Mouse (Mus musculus) megakaryocyte progenitor cell, adult 5-6 weeks (primary cell): ENCODE data around the gene Tpcn1. TPM values are rescaled to one million over a fixed set of nuclear protein-coding genes. Genes with fewer than 3 reads are reported as not detected.
"Not testable (repeated sequence)": the region's sequence is repeated elsewhere in the genome, so short reads cannot be mapped to it uniquely, and the experiment has no call there.

Source experiments
- ATAC-seq: replicated peaks from 2 replicates; pipeline ENCODE4 v1.8.0; 2016; ENCODE audit warnings: mild to moderate bottlenecking, moderate TSS enrichment, inconsistent platforms; ENCODE audit not compliant: poor library complexity
- total RNA-seq, 2 experiments: library from RNA; stranded (forward) in 1 of 2; stranded (reverse) in 1 of 2; fragments of 157-497, 149-512 nt in 1 of 2; fragments of 200-1000 nt in 1 of 2; gene quantifications; 2 replicates each; pipeline versions ENCODE4 v1.2.3 to v1.2.4; 2015 to 2017

Gene Tpcn1
- total RNA-seq, 2 experiments from 2014 or later, result 17.7 to 37.0 TPM

DNA sequence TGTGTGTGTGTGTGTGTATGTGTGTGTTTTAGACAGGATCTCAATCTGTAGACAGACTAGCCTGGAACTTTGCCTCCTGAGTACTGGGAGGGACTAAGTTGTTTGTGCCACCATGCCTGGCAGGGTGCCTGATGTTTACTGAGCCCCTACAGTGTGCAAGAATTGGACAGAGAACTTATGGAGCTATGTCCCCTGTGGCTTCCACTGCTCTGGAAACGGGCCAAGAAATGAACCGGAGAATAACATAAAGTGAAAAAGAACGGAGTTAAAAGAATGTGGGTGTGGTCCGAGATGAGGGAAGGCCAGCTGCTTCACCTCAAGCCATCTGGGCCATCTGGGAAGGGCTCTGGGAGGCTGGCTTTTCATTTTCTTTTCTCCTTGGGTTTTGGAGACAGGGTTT, 73.7 kb downstream of the Tpcn1 start:
- ATAC-seq, result no peak

DNA sequence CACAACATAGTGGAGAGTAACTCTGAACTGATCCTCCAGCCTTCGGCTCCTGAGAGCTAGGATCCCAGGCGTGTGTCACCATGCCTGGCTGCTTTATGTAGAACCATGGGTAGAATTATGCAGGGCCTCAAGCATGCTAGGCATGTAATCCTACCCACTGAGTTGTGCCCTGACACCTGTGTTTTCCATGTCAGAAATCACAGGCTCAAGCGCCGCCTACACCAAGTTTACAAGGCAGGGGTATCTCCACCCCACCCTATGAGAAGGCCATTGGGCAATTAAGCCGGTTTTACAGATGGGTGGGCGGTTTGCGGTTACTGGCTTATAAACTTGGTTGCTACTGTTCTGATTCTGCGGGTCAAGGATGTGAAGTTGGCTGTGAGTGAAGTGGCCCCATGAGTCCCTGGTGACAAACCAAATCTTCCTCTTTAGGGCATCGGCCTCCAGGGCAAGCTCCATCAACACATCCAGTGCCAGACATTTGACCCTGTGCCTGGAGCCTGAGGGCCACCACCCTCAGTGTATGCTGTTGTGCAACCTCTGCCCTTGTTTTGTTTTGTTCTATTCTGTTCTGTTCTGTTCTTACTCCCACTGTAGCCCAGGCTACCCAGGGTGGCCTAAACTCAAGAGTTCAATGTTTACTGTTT, 74.3 kb downstream of the Tpcn1 start:
- ATAC-seq, result no peak

DNA sequence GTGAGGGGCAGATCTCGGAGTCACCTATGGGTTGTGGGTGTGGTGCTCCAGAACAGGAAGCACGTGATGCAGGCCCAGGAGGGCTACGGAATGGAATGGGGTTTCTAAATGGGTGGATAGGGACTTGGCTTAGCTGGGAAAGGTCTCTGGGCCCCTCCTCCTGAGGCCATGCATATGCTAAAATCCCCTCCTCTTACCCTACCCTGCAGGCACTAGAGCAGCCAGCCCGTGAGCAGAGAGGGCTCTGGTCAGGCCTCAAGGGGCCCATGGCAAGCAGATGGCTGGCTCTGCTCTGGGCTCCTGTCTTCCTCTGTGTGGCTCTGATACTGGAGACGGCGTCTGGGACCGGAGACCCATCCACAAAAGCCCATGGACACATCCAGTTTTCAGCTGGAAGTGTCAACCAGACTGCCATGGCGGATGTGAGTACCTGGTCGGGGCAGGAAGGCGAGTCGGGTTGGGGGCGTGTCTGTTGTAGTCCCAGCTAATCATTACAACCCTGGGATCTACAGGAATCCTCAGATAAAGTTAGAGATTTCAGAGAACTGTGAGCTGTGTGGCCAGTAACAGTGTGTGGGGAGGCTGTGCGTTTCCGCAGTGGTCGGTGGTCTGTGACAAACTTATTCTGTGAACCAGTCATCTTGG, 75.4 kb downstream of the Tpcn1 start:
- ATAC-seq, result no peak

DNA sequence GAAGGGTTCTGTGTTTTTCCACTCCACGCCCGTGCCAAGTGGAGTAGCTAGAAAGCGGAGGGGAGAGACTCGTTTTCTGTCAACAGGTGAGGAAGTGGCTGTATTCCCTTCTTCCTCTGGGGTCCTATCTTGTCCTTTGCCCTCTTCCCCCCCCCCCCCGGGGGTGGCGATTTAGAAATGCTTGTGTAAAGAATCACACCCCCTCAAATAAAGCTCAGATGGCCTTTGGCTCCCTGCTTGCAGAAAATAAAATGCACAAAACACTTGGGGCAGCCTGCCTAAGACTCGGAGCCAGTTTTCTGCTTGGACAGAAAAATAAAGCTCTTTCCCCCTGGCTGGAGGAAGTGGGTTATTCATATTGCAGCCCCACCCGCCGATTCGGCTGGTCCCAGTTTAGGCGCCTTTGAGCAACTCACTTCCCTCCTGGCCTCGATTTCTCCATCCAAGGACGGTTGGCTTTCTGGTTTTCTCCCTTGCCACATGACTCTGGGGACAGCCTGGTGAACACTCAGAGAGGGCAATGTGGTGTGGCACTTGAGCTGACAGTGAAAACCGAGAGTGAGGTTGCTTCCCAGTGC, 76.7 kb downstream of the Tpcn1 start:
- ATAC-seq, result peak; percentile 41

DNA sequence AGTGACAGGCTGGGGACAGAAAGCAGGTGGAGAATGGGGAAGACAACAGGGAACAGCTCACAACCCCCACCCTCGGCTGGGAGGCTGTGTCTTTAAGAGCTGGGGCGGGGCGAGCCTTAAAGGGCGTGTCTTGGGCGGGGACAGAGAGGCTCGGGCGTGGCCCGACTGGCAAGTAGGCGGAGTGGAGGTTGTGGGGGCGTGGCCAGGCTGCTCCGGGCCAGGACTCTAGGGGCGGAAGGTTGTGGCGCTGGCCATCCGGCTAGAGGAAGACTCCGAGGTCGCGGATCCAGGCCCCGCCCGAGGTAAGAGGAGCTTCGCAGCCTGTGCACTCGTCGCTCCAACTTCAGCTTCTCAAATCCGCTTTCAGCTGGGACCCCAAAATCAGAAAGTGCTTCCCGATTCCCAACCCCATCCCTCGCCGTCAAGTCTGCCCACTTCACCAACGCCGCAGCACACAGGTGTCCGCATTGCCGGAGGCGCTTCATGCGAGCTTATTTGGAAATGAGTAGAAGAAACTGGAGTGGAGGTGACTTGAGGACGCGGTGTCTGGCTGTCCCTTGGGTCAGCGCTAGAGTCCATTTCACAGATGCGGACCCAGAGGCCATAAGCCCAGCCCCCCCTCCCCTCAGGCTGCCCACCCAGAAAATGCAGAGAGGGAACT, 77.4 kb downstream of the Tpcn1 start, which contains the start of gene Slc8b1:
Slc8b1 (plus strand) TSS at position 187 of the 661 bp plus-strand sequence.
- ATAC-seq, result peak; percentile 95

DNA sequence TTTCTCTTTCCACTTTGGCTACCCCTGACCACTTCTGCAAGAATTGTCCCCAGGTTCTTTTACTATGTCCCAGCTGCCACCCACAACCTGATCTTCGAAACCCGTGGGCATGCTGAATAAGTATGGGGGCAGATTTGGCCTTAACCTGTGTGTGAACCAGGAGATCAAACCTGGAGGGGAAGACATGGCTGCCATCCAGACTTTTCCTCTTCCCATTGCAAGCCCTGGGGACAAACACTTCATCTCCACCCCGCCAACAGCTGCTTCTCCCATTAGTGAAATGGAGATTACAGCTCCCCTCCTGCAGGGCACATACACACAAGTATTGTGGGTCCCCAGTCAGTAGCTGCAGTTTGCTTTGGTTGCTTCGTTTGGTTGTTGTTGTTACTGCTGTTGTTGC, 81.2 kb downstream of the Tpcn1 start:
- no peak for ATAC-seq

DNA sequence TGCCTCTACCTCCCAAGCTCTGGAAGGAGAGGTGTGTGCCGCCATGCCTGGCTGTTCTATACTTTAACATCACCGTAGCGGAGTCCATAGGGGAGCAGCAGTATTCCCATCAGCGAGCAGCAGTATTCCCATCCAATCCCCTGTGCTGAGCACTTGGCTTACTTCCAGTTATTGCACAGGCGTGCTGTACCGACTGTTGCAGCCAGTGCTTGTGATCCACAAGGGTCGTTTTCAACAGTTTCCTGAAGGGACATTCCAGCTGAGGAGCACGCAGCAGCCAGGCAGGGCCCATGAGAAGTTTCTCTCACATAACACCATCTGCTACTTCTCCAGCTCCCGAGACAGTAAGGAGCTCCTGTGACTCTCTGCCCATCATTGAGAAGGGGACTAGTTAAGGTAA, 82.0 kb downstream of the Tpcn1 start:
- no peak for ATAC-seq

DNA sequence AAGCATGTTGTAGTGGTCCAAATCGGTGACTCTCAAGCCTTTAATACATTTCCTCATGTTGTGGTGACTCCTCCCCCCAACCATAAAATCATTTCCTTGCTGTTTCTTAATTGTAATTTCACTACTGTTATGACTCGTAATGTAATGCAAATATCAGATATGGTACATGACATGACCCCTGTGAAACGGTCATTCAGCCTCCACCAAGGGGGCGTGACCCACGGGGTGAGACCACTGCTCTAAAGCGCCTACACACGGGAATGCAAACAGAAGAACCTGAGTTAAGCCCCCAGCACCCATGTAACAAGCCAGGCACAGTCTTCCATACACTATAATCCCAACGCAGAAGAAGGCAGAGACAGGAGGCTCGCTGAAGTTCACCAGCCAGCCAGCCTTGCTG, 82.7 kb downstream of the Tpcn1 start:
- ATAC-seq, result no peak

DNA sequence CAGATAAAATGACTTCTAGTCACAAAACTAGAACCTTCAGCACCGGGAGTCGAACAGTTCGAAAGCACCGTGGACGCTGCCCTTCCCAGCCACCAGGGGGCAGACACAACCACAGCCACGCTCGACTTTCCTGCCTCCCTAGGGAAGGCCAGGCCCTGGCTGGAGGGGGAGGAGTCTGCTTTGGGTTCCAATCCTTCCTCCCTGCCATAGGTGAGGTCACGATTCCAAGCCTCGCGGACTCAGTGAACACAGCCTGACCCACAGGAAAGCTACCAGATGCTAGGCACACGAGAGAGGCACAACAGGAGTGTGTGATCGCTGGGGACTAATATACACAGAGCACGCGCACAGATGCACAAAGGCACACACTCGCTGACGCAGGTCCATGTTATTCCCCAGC, 83.1 kb downstream of the Tpcn1 start:
- ATAC-seq, result peak; percentile 90

DNA sequence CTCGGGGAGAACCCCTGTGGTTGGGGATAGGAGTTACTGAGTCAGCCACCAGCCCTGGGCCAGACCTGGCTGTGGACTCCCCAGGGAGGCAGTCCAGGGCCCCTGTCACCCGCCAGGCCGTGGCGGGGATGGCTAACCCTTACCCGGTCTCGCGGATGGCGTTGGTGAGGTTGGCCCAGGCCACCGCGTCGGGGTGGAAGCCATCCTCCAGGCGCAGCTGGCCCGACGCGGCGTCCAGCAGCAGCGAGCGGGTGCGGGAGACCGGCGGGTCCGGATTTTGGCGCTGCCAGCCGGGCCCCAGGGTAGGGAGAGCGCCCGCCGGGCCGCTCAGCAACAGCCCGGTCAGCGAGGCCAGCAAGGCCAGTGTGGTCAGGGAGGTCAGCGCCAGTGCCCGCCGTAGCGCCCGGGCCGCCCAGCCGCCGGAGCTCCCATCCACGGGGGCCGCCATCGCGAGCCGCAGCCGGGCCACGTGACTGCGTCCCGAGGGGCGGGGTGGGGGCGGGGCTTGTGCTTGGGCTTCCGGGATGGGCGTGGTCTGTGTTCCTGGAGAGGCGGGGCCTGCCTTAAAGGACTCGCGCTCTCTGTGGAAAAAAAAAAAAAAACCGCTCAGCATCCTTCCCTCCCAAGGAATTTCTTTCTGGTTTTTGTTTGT, 85.2 kb downstream of the Tpcn1 start, which contains the start of gene Plbd2:
Plbd2 (minus strand) TSS at position 482 of the 652 bp plus-strand sequence.
- ATAC-seq, result peak; percentile 70

DNA sequence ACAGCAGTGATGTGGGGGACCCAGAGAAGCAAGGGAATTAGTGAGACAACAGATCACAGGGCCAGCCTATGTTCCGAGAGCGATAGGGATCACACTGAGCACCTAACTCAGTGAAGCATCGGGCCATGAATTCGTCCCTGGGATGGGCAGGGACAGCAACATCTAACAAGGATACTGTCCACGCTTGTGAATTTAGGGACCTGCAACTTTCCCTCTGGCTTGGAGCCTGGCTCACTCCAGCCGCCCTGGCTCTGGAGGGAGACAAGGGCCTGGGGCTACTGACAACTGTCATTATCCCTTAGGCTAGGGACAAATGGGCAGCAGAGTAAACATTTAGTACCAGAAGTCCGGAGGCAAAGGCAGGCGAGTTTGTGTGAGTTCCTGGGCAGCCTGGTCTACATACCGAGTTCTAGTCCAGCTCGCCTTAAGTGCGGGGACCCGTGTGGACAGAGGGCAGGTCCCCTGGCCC, 85.8 kb downstream of the Tpcn1 start:
- peak; percentile 7; the same call in 1 of the 2 replicates for ATAC-seq

DNA sequence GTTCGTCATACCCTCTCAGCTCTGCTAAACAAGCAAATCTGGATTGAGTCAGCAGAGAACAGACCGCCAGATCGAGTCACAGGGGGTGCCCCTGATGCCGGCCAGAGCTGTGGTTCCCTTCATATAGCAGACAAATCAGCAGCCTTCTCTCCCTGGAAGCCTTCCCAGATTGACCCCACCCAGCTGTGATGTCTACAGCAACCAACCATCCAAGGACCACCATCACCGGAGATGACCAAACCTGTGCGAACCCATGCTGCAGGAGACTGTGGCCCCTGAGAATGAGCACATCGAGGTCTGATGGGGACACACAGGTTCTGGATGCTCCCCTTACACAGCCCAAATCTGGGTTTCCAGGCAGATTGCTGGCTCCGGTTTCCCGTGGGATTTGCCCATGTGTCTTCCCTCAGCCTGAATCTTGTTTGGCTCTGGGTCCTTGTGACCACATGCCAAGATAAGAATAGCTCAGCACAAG, 86.3 kb downstream of the Tpcn1 start:
- no peak for ATAC-seq

DNA sequence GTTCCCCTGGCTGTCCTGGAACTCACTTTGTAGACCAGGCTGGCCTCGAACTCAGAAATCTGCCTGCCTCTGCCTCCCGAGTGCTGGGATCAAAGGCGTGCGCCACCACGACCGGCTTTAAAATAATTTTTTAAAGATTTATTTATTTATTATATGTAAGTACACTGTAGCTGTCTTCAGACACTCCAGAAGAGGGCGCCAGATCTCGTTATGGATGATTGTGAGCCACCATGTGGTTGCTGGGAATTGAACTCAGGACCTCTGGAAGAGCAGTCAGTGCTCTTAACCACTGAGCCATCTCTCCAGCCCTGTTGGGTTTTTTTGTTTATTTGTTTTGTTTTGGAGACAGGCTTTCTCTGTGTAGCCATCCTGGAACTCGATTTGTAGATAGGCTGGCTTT, 87.9 kb downstream of the Tpcn1 start:
- not testable (repeated sequence) for ATAC-seq

DNA sequence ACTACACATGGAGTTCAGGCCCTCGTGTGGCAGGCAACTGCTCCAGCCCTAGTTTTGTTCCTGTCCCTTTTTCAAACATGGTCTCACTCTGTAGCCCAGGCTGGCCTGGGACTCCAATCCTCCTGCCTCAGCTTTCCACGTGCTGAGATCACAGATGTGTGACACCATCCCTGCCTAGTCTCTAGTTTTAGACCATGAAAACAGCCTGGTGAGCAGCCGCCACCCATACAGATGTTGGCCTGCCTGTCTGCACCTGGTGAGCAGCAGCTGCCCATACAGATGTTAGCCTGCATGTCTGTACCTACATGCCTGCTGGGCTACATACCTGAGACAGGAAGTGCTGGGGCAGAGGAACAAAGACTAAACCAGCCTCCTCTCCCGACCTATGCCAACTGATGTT, 89.3 kb downstream of the Tpcn1 start:
- ATAC-seq, result no peak

DNA sequence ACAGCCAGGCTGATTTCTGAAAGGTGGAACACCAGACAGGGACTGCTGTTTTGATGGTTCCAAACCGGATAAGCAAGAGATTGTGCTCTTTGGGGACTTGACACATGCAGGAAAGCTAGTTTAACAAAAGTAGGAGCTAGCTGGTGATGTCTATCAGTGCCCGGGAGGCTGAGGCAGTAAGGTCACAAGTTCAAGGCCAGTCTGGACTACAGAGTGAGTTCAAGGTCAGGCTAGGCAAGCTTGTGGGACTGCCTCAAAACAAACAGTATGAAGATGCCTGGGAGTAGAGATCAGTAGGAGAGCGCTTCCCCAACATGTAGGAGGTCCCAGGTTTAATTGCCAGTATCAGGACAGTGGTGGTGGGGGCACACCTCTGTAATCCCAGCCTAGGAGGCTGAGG, 91.4 kb downstream of the Tpcn1 start:
- ATAC-seq, result no peak

DNA sequence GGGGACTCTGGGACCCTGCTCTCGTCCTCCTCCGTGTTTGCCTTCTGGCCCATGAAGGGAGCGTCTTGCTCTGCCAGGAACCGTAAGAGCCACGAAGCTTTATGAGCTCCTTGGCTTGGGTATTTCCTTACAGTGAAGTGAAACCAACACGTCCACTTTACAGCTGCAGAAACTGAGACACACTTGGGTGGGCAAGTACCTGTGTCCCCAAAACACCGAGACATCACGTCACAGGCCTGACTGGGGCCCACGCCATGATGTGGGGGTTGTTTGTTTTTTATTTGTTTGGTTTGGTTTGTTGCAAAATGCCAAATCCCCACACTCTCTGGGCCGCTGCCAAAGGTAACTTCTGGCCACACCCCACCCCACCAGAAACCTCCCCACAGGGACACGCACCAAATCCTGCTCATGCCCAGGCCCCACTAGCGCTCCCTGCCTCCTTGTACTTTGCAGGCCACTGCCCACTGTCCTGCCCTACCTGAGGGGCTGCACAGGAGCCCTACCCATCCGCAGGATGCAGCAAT, 92.7 kb downstream of the Tpcn1 start:
- no peak for ATAC-seq

DNA sequence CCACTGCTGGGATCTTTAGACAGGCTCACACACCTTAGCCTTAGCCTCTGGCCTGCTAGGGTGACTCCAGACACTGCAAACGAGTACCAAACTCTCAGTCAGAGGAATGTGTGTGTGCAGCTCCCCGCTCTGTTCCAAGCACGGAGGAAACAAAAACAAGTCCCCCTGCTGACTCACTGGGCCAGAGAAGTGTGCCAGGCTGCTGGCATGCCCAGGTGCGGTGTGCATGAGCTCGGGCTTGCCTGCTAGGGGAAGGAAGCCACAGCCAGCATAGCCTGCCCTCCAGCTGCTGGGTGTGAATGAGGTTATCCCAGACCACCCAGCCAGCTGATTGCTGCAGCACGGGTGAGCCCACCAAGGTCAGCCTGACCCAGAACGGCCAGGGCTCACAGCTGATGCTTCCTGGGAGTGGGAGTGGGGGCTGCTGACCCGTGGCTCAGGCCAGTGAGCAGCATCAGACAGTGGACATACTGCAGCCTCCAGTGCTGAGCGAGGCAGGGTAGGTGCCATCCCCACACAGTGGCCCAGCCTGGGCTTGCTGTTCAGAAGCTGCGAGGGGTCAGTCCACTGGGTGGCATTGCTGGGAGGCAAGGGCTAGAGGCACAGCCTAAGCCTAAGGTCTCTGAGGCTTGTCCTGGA, 93.3 kb downstream of the Tpcn1 start:
- ATAC-seq, result no peak

DNA sequence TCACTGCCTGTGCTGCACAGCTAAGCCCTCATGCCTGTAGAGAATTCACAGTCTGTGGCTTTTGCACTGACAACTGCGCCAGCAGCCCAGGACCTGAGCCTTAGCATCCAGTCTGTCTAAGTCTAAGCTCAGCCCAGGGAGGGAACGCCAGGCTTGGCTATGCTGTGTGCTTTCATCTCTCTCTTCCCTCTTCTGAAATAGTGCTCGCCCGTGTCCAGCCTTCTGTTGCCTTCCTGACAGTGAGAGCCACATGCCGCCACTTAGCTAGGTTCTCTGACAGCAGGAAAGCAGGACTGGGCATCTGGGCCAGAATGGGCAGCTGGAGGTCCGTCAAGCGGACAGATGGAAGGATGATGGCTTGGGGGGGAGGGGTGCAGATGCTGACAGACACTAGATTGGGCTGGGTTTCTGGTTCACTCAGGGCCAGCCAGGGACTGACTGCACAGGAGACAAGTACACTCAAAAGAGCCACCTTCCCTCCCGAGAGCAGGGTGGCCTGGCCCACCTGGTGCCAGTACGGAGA, 94.5 kb downstream of the Tpcn1 start:
- ATAC-seq, result no peak

DNA sequence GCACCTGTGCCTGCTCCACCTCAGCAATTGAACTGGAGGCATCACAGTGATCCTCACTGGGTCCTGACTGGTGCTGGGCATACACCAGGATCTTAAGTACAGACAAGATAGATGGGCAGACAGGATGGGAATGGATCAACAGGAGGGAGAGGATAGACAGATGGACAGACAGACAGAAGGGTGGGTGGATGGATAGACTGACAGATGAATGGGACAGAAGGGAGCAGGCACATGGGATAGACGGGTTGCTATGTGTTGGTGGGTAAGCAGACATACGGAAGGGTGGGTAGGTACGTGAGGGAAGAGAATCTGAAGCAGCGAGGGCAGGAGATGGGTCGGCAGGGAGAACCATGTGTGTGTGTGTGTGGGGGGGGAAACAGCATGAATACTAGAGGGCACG, 95.0 kb downstream of the Tpcn1 start:
- ATAC-seq, result no peak

DNA sequence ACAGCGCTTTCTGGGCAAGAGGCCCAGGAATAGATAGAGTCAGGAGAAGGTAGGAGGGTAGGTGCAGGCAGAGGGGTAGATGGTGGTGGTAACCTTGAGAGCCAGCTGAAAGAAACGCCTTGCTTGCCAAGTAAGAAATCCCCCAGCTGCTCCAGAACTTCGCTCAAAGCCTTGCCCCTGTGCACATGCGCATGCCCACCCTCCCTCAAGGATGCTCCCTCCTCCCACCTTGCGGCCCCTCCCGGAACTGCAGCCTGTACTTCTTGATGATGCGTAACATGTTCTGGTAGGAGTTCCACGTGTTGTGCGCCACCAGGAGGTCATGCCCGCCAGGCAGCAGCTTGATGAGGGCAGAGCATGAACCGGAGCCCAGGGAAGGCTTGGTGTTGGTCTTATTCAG, 96.0 kb downstream of the Tpcn1 start:
- 0 out of 2 replicates have a peak, but pooled peaks have one; percentile 44 for ATAC-seq
